Mouse (Mus musculus) stomach, embryonic 16.5 days (tissue): Measurements from ENCODE around the gene Xylt1. TPM values are rescaled to one million over a fixed set of nuclear protein-coding genes. Genes with fewer than 3 reads are reported as not detected.

ENCODE experiments used
- ATAC-seq: fragments of 200-750 bp; cut with Nextera tagmentation; 2 replicates; pipeline ENCODE4 v1.8.0; 2017; ENCODE audit warnings: moderate number of reproducible peaks, moderate TSS enrichment; ENCODE audit not compliant: insufficient read depth, low FRiP score
- H3K27ac ChIP-seq: fragments of 300-500 bp; sonication (generic); 2 replicates; pipeline ENCODE4 v1.5.1; 2014; ENCODE audit warnings: low read length
- H3K27me3 ChIP-seq: fragments of 300-500 bp; sonication (generic); 2 replicates; pipeline ENCODE4 v1.6.1; 2014; ENCODE audit warnings: low read length, control low read depth, mixed read lengths; ENCODE audit not compliant: control insufficient read depth, insufficient read depth
- H3K36me3 ChIP-seq: fragments of 300-500 bp; sonication (generic); 2 replicates; pipeline ENCODE4 v1.6.1; 2014; ENCODE audit warnings: low read length; ENCODE audit not compliant: control insufficient read depth, insufficient read depth
- H3K4me1 ChIP-seq: fragments of 300-500 bp; sonication (generic); 2 replicates; pipeline ENCODE4 v1.6.1; 2014; ENCODE audit warnings: low read length, control low read depth, mixed read lengths; ENCODE audit not compliant: control insufficient read depth, insufficient read depth
- H3K4me2 ChIP-seq: fragments of 300-500 bp; sonication (generic); 2 replicates; pipeline ENCODE4 v1.6.1; 2014; ENCODE audit warnings: low read depth, low read length, mixed read lengths
- H3K4me3 ChIP-seq: fragments of 300-500 bp; sonication (generic); replicated peaks from 2 replicates; pipeline ENCODE4 v1.5.1; 2014; ENCODE audit warnings: mild to moderate bottlenecking, low read length
- H3K9ac ChIP-seq: fragments of 300-500 bp; sonication (generic); 2 replicates; pipeline ENCODE4 v1.6.1; 2014; ENCODE audit warnings: low read length
- H3K9me3 ChIP-seq: fragments of 300-500 bp; sonication (generic); replicated peaks from 2 replicates; pipeline ENCODE4 v1.6.1; 2016; ENCODE audit warnings: low read length, control low read depth; ENCODE audit not compliant: control insufficient read depth
- WGBS: fragments of 180-500 bp; shearing (Covaris S2); extraction: QIAGEN DNeasy Blood & Tissue Kit; methylation state at CpG from one replicate; pipeline ENCODE4 v1.1.7; 2014; 5-methylcytosine and 5-hydroxymethylcytosine counted together
- polyA plus RNA-seq: library from polyadenylated mRNA; unstranded; fragments of >200 nt; fragmentation: Nextera tagmentation; extraction: Ambion mirVana; gene quantifications from 2 replicates; pipeline ENCODE4 v1.2.1, GENCODE M21; 2015

The Xylt1 gene
- polyA plus RNA-seq, result 0.79 and 0.86 TPM in 2 replicates

- H3K4me3 ChIP-seq, result peak within 1 kb of the TSS; percentile 82
- peak; percentile 88 for ATAC-seq
- H3K27ac ChIP-seq, result peak within 1 kb of the TSS; percentile 43
- peaks cover 4% of the 10 kb centered on the region; the same call in 1 of the 2 replicates for H3K27me3 ChIP-seq
- peaks cover 9% of the 10 kb centered on the region for H3K4me1 ChIP-seq
- under 1% methylated on average over 59 of the region's 69 CpGs for WGBS
- no peaks in the 10 kb centered on the region for H3K9me3 ChIP-seq
- peak within 1 kb of the TSS; percentile 94 for H3K4me2 ChIP-seq
- H3K9ac ChIP-seq, result peak within 1 kb of the TSS; percentile 88
- H3K36me3 ChIP-seq, result no peaks in the 10 kb centered on the region
Observed at GRCm38 (mm10) chr7:117380418-117381187, at the start of gene Xylt1. Gene Xylt1, plus strand, starts transcription at chr7:117380979.

GRCm38 (mm10) chr7:117333936-117334335 lies 46.8 kb upstream of the Xylt1 start:
- no peak for ATAC-seq

GRCm38 (mm10) chr7:117356316-117356715 lies 24.5 kb upstream of the Xylt1 start:
- Histone ChIP-seq H3K4me3 (no peak overlapping the region), H3K27ac (no peak overlapping the region), H3K4me1 (no peaks in the 10 kb centered on the region), H3K4me2 (no peak overlapping the region), H3K9me3 (no peaks in the 10 kb centered on the region), H3K27me3 (no peaks in the 10 kb centered on the region), H3K9ac (no peak overlapping the region), H3K36me3 (no peaks in the 10 kb centered on the region)
- 81% methylated on average over 2 of the region's 2 CpGs for WGBS
- no peak for ATAC-seq

More at GRCm38 (mm10) chr7:117333936-117334335, 46.8 kb upstream of the Xylt1 start:
- Histone ChIP-seq H3K27me3 (no peaks in the 10 kb centered on the region), H3K4me2 (no peak overlapping the region), H3K4me3 (no peak overlapping the region), H3K36me3 (no peaks in the 10 kb centered on the region), H3K4me1 (no peaks in the 10 kb centered on the region), H3K9me3 (no peaks in the 10 kb centered on the region), H3K27ac (no peak overlapping the region), H3K9ac (no peak overlapping the region)
- 78% methylated on average over 5 of the region's 5 CpGs for WGBS

- H3K27me3 ChIP-seq, result no peaks in the 10 kb centered on the region
- WGBS, result 50% methylated on average over 6 of the region's 6 CpGs
- H3K9me3 ChIP-seq, result no peaks in the 10 kb centered on the region
- no peak overlapping the region for H3K4me3 ChIP-seq
- H3K4me1 ChIP-seq, result no peaks in the 10 kb centered on the region
- H3K4me2 ChIP-seq, result no peak overlapping the region
- ATAC-seq, result no peak
- no peak overlapping the region for H3K27ac ChIP-seq
- no peaks in the 10 kb centered on the region for H3K36me3 ChIP-seq
- H3K9ac ChIP-seq, result no peak overlapping the region
Observed at GRCm38 (mm10) chr7:117357425-117358194, 23.2 kb upstream of the Xylt1 start.

- Histone ChIP-seq H3K9me3 (no peaks in the 10 kb centered on the region), H3K27me3 (no peaks in the 10 kb centered on the region), H3K36me3 (no peaks in the 10 kb centered on the region), H3K9ac (no peak overlapping the region), H3K4me1 (no peaks in the 10 kb centered on the region), H3K4me3 (no peak overlapping the region), H3K27ac (no peak overlapping the region), H3K4me2 (no peak overlapping the region)
- no peak for ATAC-seq
- WGBS, result 83% methylated on average over 2 of the region's 2 CpGs
Observed at GRCm38 (mm10) chr7:117361281-117361680, 19.5 kb upstream of the Xylt1 start.

- H3K9ac ChIP-seq, result no peak overlapping the region
- no peak for ATAC-seq
- no peak overlapping the region for H3K4me2 ChIP-seq
- no peak overlapping the region for H3K4me3 ChIP-seq
- H3K27ac ChIP-seq, result no peak overlapping the region
- no peaks in the 10 kb centered on the region for H3K9me3 ChIP-seq
- H3K4me1 ChIP-seq, result no peaks in the 10 kb centered on the region
- WGBS, result 83% methylated on average over 4 of the region's 4 CpGs
- no peaks in the 10 kb centered on the region for H3K27me3 ChIP-seq
- no peaks in the 10 kb centered on the region for H3K36me3 ChIP-seq
Observed at GRCm38 (mm10) chr7:117362493-117362892, 18.3 kb upstream of the Xylt1 start.

- H3K4me1 ChIP-seq, result no peaks in the 10 kb centered on the region; the same call in 1 of the 2 replicates
- H3K27me3 ChIP-seq, result no peaks in the 10 kb centered on the region
- H3K4me3 ChIP-seq, result no peak overlapping the region
- H3K9ac ChIP-seq, result no peak overlapping the region
- no peak overlapping the region for H3K27ac ChIP-seq
- no peak for ATAC-seq
- no peaks in the 10 kb centered on the region for H3K9me3 ChIP-seq
- WGBS, result 59% methylated on average over 6 of the region's 6 CpGs
- H3K4me2 ChIP-seq, result no peak overlapping the region
- no peaks in the 10 kb centered on the region for H3K36me3 ChIP-seq
Observed at GRCm38 (mm10) chr7:117368647-117369289, 12.0 kb upstream of the Xylt1 start.

- Histone ChIP-seq H3K4me3 (no peak overlapping the region), H3K4me2 (no peak overlapping the region), H3K9ac (no peak overlapping the region), H3K4me1 (no peaks in the 10 kb centered on the region; the same call in 1 of the 2 replicates), H3K9me3 (no peaks in the 10 kb centered on the region), H3K27me3 (no peaks in the 10 kb centered on the region), H3K27ac (no peak overlapping the region), H3K36me3 (no peaks in the 10 kb centered on the region)
- no peak for ATAC-seq
- 68% methylated on average over 5 of the region's 5 CpGs for WGBS
Observed at GRCm38 (mm10) chr7:117369290-117369941, 11.4 kb upstream of the Xylt1 start.
